Mouse (Mus musculus) stomach, postnatal 0 days (tissue): Measurements from ENCODE around the gene Tmem56.

ENCODE experiments used
- CTCF ChIP-seq: IDR thresholded peaks from 2 replicates; pipeline ENCODE4 v1.5.1; 2016; ENCODE audit warnings: antibody characterized with exemption, low read depth, mild to moderate bottlenecking, moderate library complexity
- EP300 ChIP-seq: optimal IDR thresholded peaks from 2 replicates; pipeline ENCODE3; 2016; ENCODE audit warnings: antibody characterized with exemption

DNA sequence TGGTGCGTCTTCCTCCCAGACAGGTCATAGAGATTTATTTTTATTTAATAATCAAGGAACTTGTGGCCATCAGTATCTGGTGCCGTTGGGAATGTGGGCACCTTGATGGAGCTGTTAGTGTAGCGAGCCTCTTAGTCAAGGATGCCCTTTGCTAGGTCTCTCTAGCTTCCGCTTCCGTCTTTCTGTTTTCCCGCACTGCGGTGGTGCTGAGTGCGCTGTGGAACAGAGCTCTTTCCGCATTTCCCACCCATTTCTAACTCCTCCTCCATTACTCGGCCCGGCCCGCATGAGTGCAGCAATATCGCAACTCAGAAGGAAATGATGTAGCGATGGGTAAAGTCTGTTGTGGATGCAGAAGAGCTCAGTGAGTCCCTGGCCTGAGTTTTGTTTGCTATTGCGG lies 40.5 kb upstream of the Tmem56 start:
- TF ChIP-seq EP300 = no peak
- no peak for TF ChIP-seq CTCF
